Mouse (Mus musculus): Measurements from ENCODE around the gene Emc3. TPM values are rescaled to one million over a fixed set of nuclear protein-coding genes. Genes with fewer than 3 reads are reported as not detected.

The Emc3 gene
- 54.5 and 59.7 TPM in 2 replicates for polyA plus RNA-seq (2012; rRNA removed)

- TF ChIP-seq CTCF (IDR thresholded peaks at IDR 0.05; ENCODE audit: borderline replicate concordance, control insufficient read depth, extremely low read depth, insufficient read depth, low read length, poor library complexity) (0 out of 2 replicates have a peak, but pooled peaks have one; percentile 42), POLR2A (IDR thresholded peaks at IDR 0.05; ENCODE audit: control insufficient read depth, extremely low read depth, insufficient read depth, low read length, poor library complexity) (peak; percentile 56)
- Histone ChIP-seq H3K4me3 (ENCODE audit: control insufficient read depth, insufficient read depth, low read length) (peak within 1 kb of the TSS; percentile 77), H3K27ac (ENCODE audit: control insufficient read depth, insufficient read depth, low read length) (0 out of 2 replicates have a peak within 1 kb of the TSS, but pooled peaks have one; percentile 2), H3K27me3 (ENCODE audit: control insufficient read depth, insufficient read depth, low read length) (no peaks in the 10 kb centered on the region), H3K36me3 (ENCODE audit: control insufficient read depth, insufficient read depth, low read length) (no peaks in the 10 kb centered on the region; the same call in 1 of the 2 replicates), H3K4me1 (replicated peaks; ENCODE audit: control insufficient read depth, insufficient read depth, low read length) (peaks cover 11% of the 10 kb centered on the region)
- DNase-seq: peak; percentile 94
- 1% methylated on average over 47 of the region's 47 CpGs for WGBS
Measured at GRCm38 (mm10) chr6:113530932-113531839, at the start of gene Emc3, which contains the start of gene Fancd2. Gene Emc3, minus strand, starts transcription at chr6:113531652. Gene Fancd2, plus strand, starts transcription at chr6:113531682.

DNA sequence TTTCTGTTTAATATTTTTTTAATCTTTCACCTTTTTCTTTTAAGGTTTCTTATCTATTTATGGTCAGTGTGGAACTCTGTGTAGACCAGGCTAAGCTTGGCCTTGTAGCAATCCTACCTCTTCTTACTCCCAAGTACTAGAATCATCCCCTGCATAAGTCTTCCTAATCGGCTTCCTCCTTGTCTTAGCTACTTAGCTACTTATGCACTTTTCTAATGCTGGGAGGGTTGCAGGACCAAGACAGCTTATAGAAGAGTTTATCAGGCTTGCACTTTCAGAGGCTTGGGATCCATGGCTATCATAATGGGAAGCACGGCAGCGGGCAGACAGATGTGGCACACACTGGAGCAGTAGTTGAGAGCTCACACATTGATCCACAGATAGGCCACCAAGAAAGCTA is 47.9 kb upstream of the Emc3 start:
- H3K36me3 ChIP-seq (ENCODE audit: control insufficient read depth, insufficient read depth, low read length): no peaks in the 10 kb centered on the region; the same call in 1 of the 2 replicates
- H3K4me3 ChIP-seq (ENCODE audit: control insufficient read depth, insufficient read depth, low read length): no peak overlapping the region
- no peaks in the 10 kb centered on the region for H3K4me1 ChIP-seq (replicated peaks; ENCODE audit: control insufficient read depth, insufficient read depth, low read length)
- 97% methylated on average over 3 of the region's 3 CpGs for WGBS
- no peak for DNase-seq
- no peaks in the 10 kb centered on the region for H3K27me3 ChIP-seq (ENCODE audit: control insufficient read depth, insufficient read depth, low read length)
- H3K27ac ChIP-seq (ENCODE audit: control insufficient read depth, insufficient read depth, low read length): no peak overlapping the region
- TF ChIP-seq POLR2A (IDR thresholded peaks at IDR 0.05; ENCODE audit: control insufficient read depth, extremely low read depth, insufficient read depth, low read length, poor library complexity) (no peak), CTCF (IDR thresholded peaks at IDR 0.05; ENCODE audit: borderline replicate concordance, control insufficient read depth, extremely low read depth, insufficient read depth, low read length, poor library complexity) (no peak)

- 98% methylated on average over 6 of the region's 6 CpGs for WGBS
Measured at GRCm38 (mm10) chr6:113576044-113576443, 44.6 kb upstream of the Emc3 start.

DNA sequence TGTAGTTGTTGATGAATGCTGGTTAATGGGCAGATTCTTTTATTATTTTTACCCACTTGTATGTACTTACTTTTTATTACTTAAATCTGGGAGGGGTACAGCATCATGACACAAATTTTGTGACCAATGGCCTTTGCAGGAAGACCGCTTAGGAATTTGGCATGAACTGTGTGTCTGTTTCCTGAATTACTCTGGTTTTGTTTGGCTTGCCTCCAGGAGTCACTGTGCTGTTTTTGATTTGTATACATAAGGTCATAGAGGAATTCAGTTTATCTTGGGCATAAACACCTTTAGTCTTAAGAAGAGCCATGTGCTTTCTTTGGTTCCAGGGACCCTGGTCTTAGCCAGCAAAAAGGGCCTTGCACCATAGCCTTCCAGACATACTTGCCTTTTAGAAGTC is 33.1 kb upstream of the Emc3 start:
- Histone ChIP-seq H3K4me3 (ENCODE audit: control insufficient read depth, insufficient read depth, low read length) (no peak overlapping the region), H3K27me3 (ENCODE audit: control insufficient read depth, insufficient read depth, low read length) (no peaks in the 10 kb centered on the region), H3K27ac (ENCODE audit: control insufficient read depth, insufficient read depth, low read length) (no peak overlapping the region), H3K4me1 (replicated peaks; ENCODE audit: control insufficient read depth, insufficient read depth, low read length) (no peaks in the 10 kb centered on the region), H3K36me3 (ENCODE audit: control insufficient read depth, insufficient read depth, low read length) (peaks cover 18% of the 10 kb centered on the region)
- TF ChIP-seq CTCF (IDR thresholded peaks at IDR 0.05; ENCODE audit: borderline replicate concordance, control insufficient read depth, extremely low read depth, insufficient read depth, low read length, poor library complexity): no peak
- TF ChIP-seq POLR2A (IDR thresholded peaks at IDR 0.05; ENCODE audit: control insufficient read depth, extremely low read depth, insufficient read depth, low read length, poor library complexity): no peak
- 90% methylated on average over 1 of the region's 1 CpGs for WGBS
- DNase-seq: no peak

More at GRCm38 (mm10) chr6:113576044-113576443, 44.6 kb upstream of the Emc3 start:
- Histone ChIP-seq H3K4me1 (replicated peaks; ENCODE audit: control insufficient read depth, insufficient read depth, low read length) (no peaks in the 10 kb centered on the region), H3K27ac (ENCODE audit: control insufficient read depth, insufficient read depth, low read length) (no peak overlapping the region), H3K27me3 (ENCODE audit: control insufficient read depth, insufficient read depth, low read length) (no peaks in the 10 kb centered on the region), H3K36me3 (ENCODE audit: control insufficient read depth, insufficient read depth, low read length) (peaks cover 5% of the 10 kb centered on the region; the same call in 1 of the 2 replicates), H3K4me3 (ENCODE audit: control insufficient read depth, insufficient read depth, low read length) (no peak overlapping the region)
- no peak for DNase-seq
- TF ChIP-seq CTCF (IDR thresholded peaks at IDR 0.05; ENCODE audit: borderline replicate concordance, control insufficient read depth, extremely low read depth, insufficient read depth, low read length, poor library complexity) (no peak), POLR2A (IDR thresholded peaks at IDR 0.05; ENCODE audit: control insufficient read depth, extremely low read depth, insufficient read depth, low read length, poor library complexity) (no peak)

DNA sequence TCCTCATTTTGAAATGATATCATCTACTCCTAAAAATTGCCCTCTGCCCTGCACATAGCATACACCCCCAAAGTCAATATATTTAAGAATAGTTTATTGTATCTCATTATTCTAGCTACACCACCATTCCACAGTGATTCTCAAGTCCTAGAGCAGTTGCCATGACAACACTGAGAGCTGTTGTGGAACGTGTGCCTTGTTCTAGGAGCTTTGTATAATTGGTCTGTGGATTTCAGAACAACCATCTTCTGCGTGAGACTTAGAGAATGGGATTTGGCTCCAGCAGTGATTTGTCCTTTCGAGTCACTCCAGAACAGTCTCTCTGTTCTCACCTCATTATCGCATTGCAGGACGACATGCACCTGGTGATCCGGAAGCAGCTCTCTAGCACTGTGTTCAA is 28.3 kb upstream of the Emc3 start:
- H3K36me3 ChIP-seq (ENCODE audit: control insufficient read depth, insufficient read depth, low read length): peaks cover 18% of the 10 kb centered on the region

DNA sequence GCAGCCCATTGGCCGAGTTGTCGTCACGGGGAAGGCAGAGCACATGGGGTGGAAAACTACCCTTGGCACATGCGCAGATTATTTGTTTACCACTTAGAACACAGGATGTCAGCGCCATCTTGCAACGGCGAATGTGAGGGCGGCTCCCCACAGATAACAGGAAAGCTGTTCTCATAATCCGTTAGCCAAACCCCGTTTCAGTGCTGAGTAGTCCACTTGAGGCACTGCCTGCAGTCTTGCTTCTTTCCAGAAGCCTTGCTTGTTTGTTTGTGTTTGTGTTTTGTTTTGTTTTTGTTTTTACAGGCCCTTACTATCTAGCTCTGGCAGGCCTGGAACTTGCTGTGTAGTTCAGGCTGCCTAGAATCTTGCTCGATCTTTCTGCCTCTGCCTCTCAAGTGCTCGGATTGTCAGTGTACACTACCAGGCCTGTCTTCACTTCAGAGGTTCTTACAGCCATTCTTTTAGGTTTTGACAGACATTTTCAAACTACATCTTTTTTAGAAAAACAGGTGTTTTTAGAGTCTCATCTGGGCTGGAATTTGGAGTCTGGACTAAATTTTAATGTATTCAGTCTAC is 12.5 kb upstream of the Emc3 start:
- no peak overlapping the region for H3K4me3 ChIP-seq (ENCODE audit: control insufficient read depth, insufficient read depth, low read length)
- TF ChIP-seq CTCF (IDR thresholded peaks at IDR 0.05; ENCODE audit: borderline replicate concordance, control insufficient read depth, extremely low read depth, insufficient read depth, low read length, poor library complexity) (no peak), POLR2A (IDR thresholded peaks at IDR 0.05; ENCODE audit: control insufficient read depth, extremely low read depth, insufficient read depth, low read length, poor library complexity) (no peak)
- WGBS: 97% methylated on average over 12 of the region's 12 CpGs
- H3K27me3 ChIP-seq (ENCODE audit: control insufficient read depth, insufficient read depth, low read length): no peaks in the 10 kb centered on the region
- no peak for DNase-seq
- H3K4me1 ChIP-seq (replicated peaks; ENCODE audit: control insufficient read depth, insufficient read depth, low read length): no peaks in the 10 kb centered on the region
- H3K27ac ChIP-seq (ENCODE audit: control insufficient read depth, insufficient read depth, low read length): no peak overlapping the region
- 0 out of 2 replicates have a peak, but pooled peaks cover 3% of the 10 kb centered on the region for H3K36me3 ChIP-seq (ENCODE audit: control insufficient read depth, insufficient read depth, low read length)

More for the DNA sequence above, 28.3 kb upstream of the Emc3 start:
- Histone ChIP-seq H3K4me1 (replicated peaks; ENCODE audit: control insufficient read depth, insufficient read depth, low read length) (no peaks in the 10 kb centered on the region), H3K27ac (ENCODE audit: control insufficient read depth, insufficient read depth, low read length) (no peak overlapping the region), H3K4me3 (ENCODE audit: control insufficient read depth, insufficient read depth, low read length) (no peak overlapping the region), H3K27me3 (ENCODE audit: control insufficient read depth, insufficient read depth, low read length) (no peaks in the 10 kb centered on the region)
- no peak for TF ChIP-seq POLR2A (IDR thresholded peaks at IDR 0.05; ENCODE audit: control insufficient read depth, extremely low read depth, insufficient read depth, low read length, poor library complexity)
- no peak for TF ChIP-seq CTCF (IDR thresholded peaks at IDR 0.05; ENCODE audit: borderline replicate concordance, control insufficient read depth, extremely low read depth, insufficient read depth, low read length, poor library complexity)
- no peak for DNase-seq
- 98% methylated on average over 6 of the region's 6 CpGs for WGBS

Data from thymus, adult 2 months (tissue).